Mouse (Mus musculus): ENCODE measurements around the gene Methig1. TPM values are rescaled to one million over a fixed set of nuclear protein-coding genes. Genes with fewer than 3 reads are reported as not detected.

Gene Methig1
- polyA plus RNA-seq, 1 experiment from 2014 or later = 0.17 TPM

- ATAC-seq (ENCODE audit: insufficient read depth) = no peak
- H3K36me3 ChIP-seq (replicated peaks) = peaks cover 100% of the 10 kb centered on the region
- 69% methylated on average over 16 of the region's 16 CpGs for WGBS (ENCODE audit: insufficient replicate concordance)
- no peak overlapping the region for H3K4me2 ChIP-seq
- no peaks in the 10 kb centered on the region for H3K27me3 ChIP-seq
- peaks cover 40% of the 10 kb centered on the region for H3K4me1 ChIP-seq (replicated peaks)
- no peak overlapping the region for H3K9ac ChIP-seq
- H3K4me3 ChIP-seq (replicated peaks) = no peak overlapping the region
- H3K9me3 ChIP-seq (replicated peaks) = no peaks in the 10 kb centered on the region
- no peak overlapping the region for H3K27ac ChIP-seq (replicated peaks)
Measured at GRCm38 (mm10) chr15:100400592-100401250, 47.8 kb downstream of the Methig1 start.

GRCm38 (mm10) chr15:100401811-100402210 is 48.9 kb downstream of the Methig1 start:
- H3K9me3 ChIP-seq (replicated peaks) = no peaks in the 10 kb centered on the region
- no peaks in the 10 kb centered on the region for H3K27me3 ChIP-seq
- no peak overlapping the region for H3K4me3 ChIP-seq (replicated peaks)
- H3K4me1 ChIP-seq (replicated peaks) = peaks cover 45% of the 10 kb centered on the region
- 82% methylated on average over 4 of the region's 4 CpGs for WGBS (ENCODE audit: insufficient replicate concordance)
- H3K9ac ChIP-seq = no peak overlapping the region
- no peak for ATAC-seq (ENCODE audit: insufficient read depth)
- H3K4me2 ChIP-seq = peak overlapping the region; percentile 51
- H3K27ac ChIP-seq (replicated peaks) = 0 out of 2 replicates have a peak overlapping the region, but pooled peaks have one; percentile 2
- peaks cover 100% of the 10 kb centered on the region for H3K36me3 ChIP-seq (replicated peaks)

GRCm38 (mm10) chr15:100402347-100402746 is 49.4 kb downstream of the Methig1 start:
- H3K36me3 ChIP-seq (replicated peaks) = peaks cover 100% of the 10 kb centered on the region
- 0 out of 2 replicates have a peak overlapping the region, but pooled peaks have one; percentile 2 for H3K27ac ChIP-seq (replicated peaks)
- WGBS (ENCODE audit: insufficient replicate concordance) = 58% methylated on average over 14 of the region's 14 CpGs
- peak overlapping the region; percentile 29; the same call in 1 of the 2 replicates for H3K4me3 ChIP-seq (replicated peaks)
- no peaks in the 10 kb centered on the region for H3K9me3 ChIP-seq (replicated peaks)
- H3K9ac ChIP-seq = no peak overlapping the region
- H3K27me3 ChIP-seq = no peaks in the 10 kb centered on the region
- H3K4me2 ChIP-seq = peak overlapping the region; percentile 51
- H3K4me1 ChIP-seq (replicated peaks) = peaks cover 48% of the 10 kb centered on the region
- ATAC-seq (ENCODE audit: insufficient read depth) = no peak

GRCm38 (mm10) chr15:100402798-100403197 is 49.8 kb downstream of the Methig1 start:
- Histone ChIP-seq H3K27ac (replicated peaks) (peak overlapping the region; percentile 53), H3K4me2 (peak overlapping the region; percentile 51), H3K9ac (no peak overlapping the region), H3K4me3 (replicated peaks) (peak overlapping the region; percentile 29), H3K4me1 (replicated peaks) (peaks cover 49% of the 10 kb centered on the region), H3K36me3 (replicated peaks) (peaks cover 100% of the 10 kb centered on the region), H3K9me3 (replicated peaks) (no peaks in the 10 kb centered on the region), H3K27me3 (no peaks in the 10 kb centered on the region)
- 84% methylated on average over 4 of the region's 4 CpGs for WGBS (ENCODE audit: insufficient replicate concordance)
- no peak for ATAC-seq (ENCODE audit: insufficient read depth)

GRCm38 (mm10) chr15:100403318-100404000 is 50.5 kb downstream of the Methig1 start:
- Histone ChIP-seq H3K4me3 (replicated peaks) (peak overlapping the region; percentile 29; the same call in 1 of the 2 replicates), H3K27ac (replicated peaks) (peak overlapping the region; percentile 53; the same call in 1 of the 2 replicates), H3K36me3 (replicated peaks) (peaks cover 100% of the 10 kb centered on the region), H3K9ac (no peak overlapping the region), H3K27me3 (no peaks in the 10 kb centered on the region), H3K4me1 (replicated peaks) (peaks cover 53% of the 10 kb centered on the region), H3K4me2 (peak overlapping the region; percentile 51; the same call in 1 of the 2 replicates), H3K9me3 (replicated peaks) (no peaks in the 10 kb centered on the region)
- WGBS (ENCODE audit: insufficient replicate concordance) = 88% methylated on average over 16 of the region's 16 CpGs
- ATAC-seq (ENCODE audit: insufficient read depth) = peak; percentile 30; the same call in 1 of the 2 replicates

- Histone ChIP-seq H3K27ac (replicated peaks) (no peak overlapping the region), H3K9ac (no peak overlapping the region), H3K9me3 (replicated peaks) (no peaks in the 10 kb centered on the region), H3K27me3 (no peaks in the 10 kb centered on the region), H3K4me2 (no peak overlapping the region), H3K4me1 (replicated peaks) (peaks cover 63% of the 10 kb centered on the region), H3K36me3 (replicated peaks) (peaks cover 98% of the 10 kb centered on the region), H3K4me3 (replicated peaks) (no peak overlapping the region)
- ATAC-seq (ENCODE audit: insufficient read depth) = no peak
- WGBS (ENCODE audit: insufficient replicate concordance) = 32% methylated on average over 5 of the region's 5 CpGs
Measured at GRCm38 (mm10) chr15:100406088-100406487, 53.1 kb downstream of the Methig1 start.

GRCm38 (mm10) chr15:100410918-100411672 is 58.1 kb downstream of the Methig1 start:
- Histone ChIP-seq H3K36me3 (replicated peaks) (peaks cover 76% of the 10 kb centered on the region), H3K9ac (peak overlapping the region; percentile 26; the same call in 1 of the 2 replicates), H3K27me3 (no peaks in the 10 kb centered on the region), H3K27ac (replicated peaks) (peak overlapping the region; percentile 87), H3K4me3 (replicated peaks) (peak overlapping the region; percentile 30), H3K9me3 (replicated peaks) (no peaks in the 10 kb centered on the region), H3K4me1 (replicated peaks) (peaks cover 73% of the 10 kb centered on the region), H3K4me2 (peak overlapping the region; percentile 57)
- whole genome bisulfite sequencing (ENCODE audit: insufficient replicate concordance) = 37% methylated on average over 14 of the region's 14 CpGs
- ATAC-seq (ENCODE audit: insufficient read depth) = peak; percentile 67

- 77% methylated on average over 5 of the region's 5 CpGs for WGBS (ENCODE audit: insufficient replicate concordance)
- no peak for ATAC-seq (ENCODE audit: insufficient read depth)
- H3K9me3 ChIP-seq (replicated peaks) = no peaks in the 10 kb centered on the region
- peak overlapping the region; percentile 87 for H3K27ac ChIP-seq (replicated peaks)
- peaks cover 78% of the 10 kb centered on the region for H3K4me1 ChIP-seq (replicated peaks)
- H3K27me3 ChIP-seq = no peaks in the 10 kb centered on the region
- no peak overlapping the region for H3K4me3 ChIP-seq (replicated peaks)
- H3K9ac ChIP-seq = 0 out of 2 replicates have a peak overlapping the region, but pooled peaks have one; percentile 1
- H3K36me3 ChIP-seq (replicated peaks) = peaks cover 74% of the 10 kb centered on the region
- H3K4me2 ChIP-seq = peak overlapping the region; percentile 57; the same call in 1 of the 2 replicates
Measured at GRCm38 (mm10) chr15:100411731-100412130, 58.8 kb downstream of the Methig1 start.

- Histone ChIP-seq H3K4me2 (no peak overlapping the region), H3K27ac (replicated peaks) (peak overlapping the region; percentile 87), H3K4me3 (replicated peaks) (no peak overlapping the region), H3K9me3 (replicated peaks) (no peaks in the 10 kb centered on the region), H3K27me3 (no peaks in the 10 kb centered on the region), H3K4me1 (replicated peaks) (peaks cover 87% of the 10 kb centered on the region), H3K36me3 (replicated peaks) (peaks cover 71% of the 10 kb centered on the region), H3K9ac (no peak overlapping the region)
- whole genome bisulfite sequencing (ENCODE audit: insufficient replicate concordance) = 38% methylated on average over 4 of the region's 5 CpGs
- ATAC-seq (ENCODE audit: insufficient read depth) = no peak
Measured at GRCm38 (mm10) chr15:100413306-100413705, 60.4 kb downstream of the Methig1 start.

GRCm38 (mm10) chr15:100414011-100414410 is 61.1 kb downstream of the Methig1 start:
- Histone ChIP-seq H3K4me1 (replicated peaks) (peaks cover 91% of the 10 kb centered on the region), H3K27me3 (no peaks in the 10 kb centered on the region), H3K4me3 (replicated peaks) (no peak overlapping the region), H3K27ac (replicated peaks) (peak overlapping the region; percentile 87), H3K4me2 (0 out of 2 replicates have a peak overlapping the region, but pooled peaks have one; percentile 2), H3K9ac (peak overlapping the region; percentile 10; the same call in 1 of the 2 replicates), H3K36me3 (replicated peaks) (peaks cover 64% of the 10 kb centered on the region), H3K9me3 (replicated peaks) (no peaks in the 10 kb centered on the region)
- WGBS (ENCODE audit: insufficient replicate concordance) = 53% methylated on average over 4 of the region's 4 CpGs
- ATAC-seq (ENCODE audit: insufficient read depth) = peak; percentile 11; the same call in 1 of the 2 replicates

All from liver, embryonic 15.5 days (tissue).